Mouse (Mus musculus) ES-Bruce4 (cell line): Measurements from ENCODE around the gene Mapk8ip2.

Experiments used
- EP300 ChIP-seq: IDR thresholded peaks from 2 replicates; pipeline ENCODE4 v1.6.1; 2011; ENCODE audit warnings: low read depth, low read length; ENCODE audit not compliant: insufficient read depth
- POLR2A ChIP-seq: IDR thresholded peaks from one replicate; pipeline ENCODE4 v1.8.1; 2011; ENCODE audit warnings: low read length; ENCODE audit not compliant: insufficient read depth

GRCm38 (mm10) chr15:89461321-89461720 is 7.6 kb downstream of the Mapk8ip2 start:
- no peak for TF ChIP-seq POLR2A
- no peak for TF ChIP-seq EP300
